Mouse (Mus musculus): ENCODE measurements at regions not wholly inside any gene's neighbourhood (a gene's known extent, or its start where the extent isn't known, plus 50 kb on each side); places are given as distances from the start of the nearest gene placed in this dataset.
A peak's percentile ranks its signal among the peaks of the same experiment; 100 is the strongest.

- no peak for DNase-seq
These were observed 95.8 kb downstream of the Asb7 start for GRCm38 (mm10) chr7:66593619-66594018.

GRCm38 (mm10) chr7:66591594-66592290 lies 97.7 kb downstream of the Asb7 start:
- no peak for DNase-seq

- no peak for DNase-seq
These were observed 102.9 kb downstream of the Asb7 start for GRCm38 (mm10) chr7:66586511-66586910.

DNA sequence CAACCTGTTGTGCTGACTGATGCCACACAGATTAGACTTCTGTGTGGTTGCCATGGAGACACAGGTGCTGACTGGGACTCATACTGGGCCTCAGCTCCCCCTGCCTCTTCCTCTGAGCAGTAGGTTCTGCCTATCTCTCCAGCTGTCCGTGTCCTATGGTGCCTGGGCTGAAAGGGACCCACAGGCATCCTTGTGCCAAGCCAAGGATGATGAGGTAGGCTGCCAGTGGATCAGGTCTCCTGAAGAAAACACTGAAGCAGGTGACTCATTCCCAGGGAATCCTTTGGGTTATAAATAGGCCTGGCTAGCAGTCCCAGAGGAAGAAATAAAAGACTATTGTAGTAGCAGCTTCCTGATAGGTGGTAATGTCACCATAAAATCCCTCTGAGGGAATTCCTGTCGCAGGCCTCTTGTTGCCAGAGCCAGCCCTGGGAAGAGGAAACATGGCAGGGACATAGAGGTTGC lies 108.7 kb downstream of the Asb7 start:
- DNase-seq, result no peak

GRCm38 (mm10) chr7:66576261-66576660 lies 113.1 kb downstream of the Asb7 start:
- DNase-seq, result no peak

GRCm38 (mm10) chr7:66571451-66571850 lies 117.9 kb downstream of the Asb7 start:
- DNase-seq, result no peak

DNA sequence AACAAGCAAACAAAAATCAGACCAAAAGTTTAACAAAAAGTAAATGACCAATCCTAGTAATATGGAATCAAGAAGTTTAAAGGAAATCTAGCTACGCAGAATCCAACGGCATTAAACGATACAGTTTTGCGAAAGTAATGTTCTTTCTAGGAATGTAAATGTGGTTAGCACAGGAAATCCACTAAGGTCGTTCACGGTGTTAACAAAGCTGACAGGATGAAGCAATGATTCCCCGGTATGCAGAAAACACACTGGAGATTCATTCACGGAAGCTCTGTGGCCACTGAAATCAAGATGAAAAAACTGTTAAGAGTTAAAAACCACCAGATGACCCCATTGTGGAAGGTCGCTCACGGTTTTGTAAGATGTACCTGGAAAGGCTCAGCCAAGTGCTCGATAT lies 120.4 kb upstream of the Aldh1a3 start:
- DNase-seq, result no peak

GRCm38 (mm10) chr7:66545184-66545583 lies 117.9 kb upstream of the Aldh1a3 start:
- DNase-seq, result no peak

DNA sequence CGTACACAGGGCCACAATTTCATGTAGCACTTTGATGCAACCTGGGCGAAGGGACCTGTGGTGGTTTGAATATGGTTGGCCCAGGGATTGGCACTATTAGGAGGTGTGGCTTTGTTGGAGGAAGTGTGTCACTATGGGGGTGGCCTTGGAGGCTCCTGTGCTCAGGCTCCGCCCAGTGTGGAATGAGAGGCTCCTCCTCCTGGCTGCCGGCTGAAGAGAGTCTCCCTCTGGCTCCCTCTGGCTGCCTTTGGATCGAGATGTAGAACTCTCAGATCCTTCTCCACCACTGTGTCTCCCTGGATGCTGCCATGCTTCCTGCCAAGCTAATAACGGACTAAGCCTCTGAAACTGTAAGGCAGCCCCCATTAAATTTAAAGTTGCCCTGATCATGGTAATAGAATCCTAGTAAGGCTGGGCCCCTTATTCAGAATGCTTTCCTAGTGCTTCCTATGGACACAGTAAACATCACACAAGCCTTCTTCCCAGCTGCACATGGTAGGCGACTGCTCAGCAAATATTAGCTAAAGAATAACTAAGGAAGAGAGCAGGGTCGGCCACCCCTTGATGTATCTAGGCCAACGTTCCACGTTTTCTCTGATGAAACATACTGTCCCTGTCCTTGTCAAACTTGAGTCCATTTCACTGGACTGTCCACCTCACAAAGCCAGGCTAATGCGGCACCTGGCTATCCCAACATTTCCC lies 117.2 kb upstream of the Aldh1a3 start:
- no peak for DNase-seq

DNA sequence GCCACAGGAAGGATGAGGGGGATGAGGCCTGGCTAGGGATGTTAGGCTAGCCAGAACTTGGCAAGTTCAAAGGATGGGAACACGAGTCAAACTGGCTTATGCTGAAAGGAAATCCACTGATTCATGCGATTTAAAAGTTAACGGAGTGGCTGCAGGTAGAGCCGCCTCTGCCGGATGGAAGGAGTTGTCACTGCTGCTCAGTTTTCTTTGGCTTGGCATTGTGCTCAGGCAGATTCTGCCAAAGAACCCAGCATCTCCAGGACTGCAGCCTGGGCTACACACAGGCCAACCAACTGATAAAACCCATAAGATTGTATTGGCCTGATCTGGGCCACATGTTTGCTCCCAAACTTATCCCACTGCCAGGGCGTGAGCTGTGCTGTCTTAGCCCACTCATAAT lies 105.3 kb upstream of the Aldh1a3 start:
- DNase-seq, result no peak

DNA sequence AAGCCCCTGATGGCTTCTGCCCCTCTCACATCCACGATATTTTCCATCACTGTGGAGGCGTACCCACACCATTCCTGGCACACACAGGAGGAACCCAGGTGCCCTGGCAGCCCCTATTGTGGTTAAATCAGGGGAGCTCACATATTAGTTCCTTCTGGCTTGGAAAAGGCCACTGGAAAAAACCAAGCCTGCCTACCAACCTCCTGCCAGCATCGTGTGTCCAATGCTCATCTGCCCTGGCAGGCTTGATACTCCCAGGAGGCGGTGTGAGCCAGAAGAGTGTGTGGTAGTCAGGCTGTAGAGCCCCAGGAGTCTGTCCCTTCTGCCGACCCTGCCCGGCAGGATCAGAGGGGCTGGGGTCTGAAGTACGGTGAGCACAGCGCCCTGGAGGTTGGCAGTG lies 104.7 kb upstream of the Aldh1a3 start:
- no peak for DNase-seq

DNA sequence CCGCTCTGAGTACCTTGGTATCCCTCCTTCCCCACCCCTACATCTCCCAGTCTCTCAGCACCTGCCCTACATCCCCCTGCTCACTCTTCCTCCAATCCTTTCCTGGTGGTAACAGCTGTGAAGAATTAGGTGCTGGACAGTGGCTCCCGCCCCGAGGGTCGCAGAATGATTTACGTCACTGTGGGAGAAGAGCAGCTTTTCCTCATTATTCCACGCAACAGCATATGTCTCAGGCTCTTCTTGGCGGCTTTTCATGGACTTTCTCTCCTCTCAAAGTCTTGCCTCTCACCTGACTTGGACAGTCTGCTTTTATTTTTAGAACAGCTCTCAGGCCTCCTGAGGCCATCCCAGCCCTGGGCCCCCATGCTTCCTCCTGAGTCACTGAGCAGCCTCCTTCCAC lies 103.8 kb upstream of the Aldh1a3 start:
- DNase-seq, result no peak

DNA sequence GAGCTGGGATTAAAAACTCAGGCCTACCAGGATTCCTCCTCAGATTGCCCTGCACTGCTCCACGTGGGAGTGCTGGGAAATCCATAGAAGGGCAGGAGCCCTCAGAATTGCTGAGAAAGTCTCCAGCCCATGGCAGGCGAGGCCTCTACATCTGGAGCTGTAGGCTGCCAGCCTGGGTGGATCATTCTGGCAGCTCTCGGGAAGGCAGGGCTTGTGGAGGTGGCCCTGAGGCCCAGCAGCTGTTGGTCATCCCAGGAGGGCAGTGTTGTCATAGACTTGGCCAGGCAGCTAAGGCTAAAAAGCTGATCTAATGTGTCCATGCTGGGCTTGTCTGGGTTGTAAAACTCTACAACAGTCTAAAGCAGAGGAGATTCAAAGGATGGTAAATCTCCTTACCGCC lies 101.6 kb upstream of the Aldh1a3 start:
- DNase-seq, result peak; percentile 80

DNA sequence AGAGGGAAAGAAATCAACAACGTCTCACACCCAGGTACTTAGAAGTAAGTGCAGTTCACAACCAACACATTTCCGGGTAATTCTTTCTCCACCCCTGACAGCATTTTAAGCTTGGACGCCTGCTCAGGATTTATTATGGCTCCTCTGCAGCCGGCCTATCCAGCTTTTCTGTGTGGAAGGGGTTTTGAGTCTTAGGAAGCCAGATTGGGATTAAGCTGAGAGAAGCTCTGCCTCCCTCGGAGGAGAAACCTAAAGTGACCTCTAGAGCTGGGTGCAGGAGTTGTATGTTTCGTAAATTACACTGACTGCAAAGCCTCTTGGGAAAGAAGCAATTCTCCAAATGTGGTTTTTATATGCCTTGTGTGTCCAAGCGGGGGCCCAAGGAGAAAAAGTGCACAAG lies 96.6 kb upstream of the Aldh1a3 start:
- DNase-seq, result no peak

GRCm38 (mm10) chr7:66521522-66521921 lies 94.2 kb upstream of the Aldh1a3 start:
- no peak for DNase-seq

- no peak for DNase-seq
These were observed 88.8 kb upstream of the Aldh1a3 start for GRCm38 (mm10) chr7:66516143-66516542.

- no peak for DNase-seq
These were observed 86.1 kb upstream of the Aldh1a3 start for GRCm38 (mm10) chr7:66513411-66513810.

GRCm38 (mm10) chr7:66505734-66506133 lies 78.4 kb upstream of the Aldh1a3 start:
- no peak for DNase-seq

DNA sequence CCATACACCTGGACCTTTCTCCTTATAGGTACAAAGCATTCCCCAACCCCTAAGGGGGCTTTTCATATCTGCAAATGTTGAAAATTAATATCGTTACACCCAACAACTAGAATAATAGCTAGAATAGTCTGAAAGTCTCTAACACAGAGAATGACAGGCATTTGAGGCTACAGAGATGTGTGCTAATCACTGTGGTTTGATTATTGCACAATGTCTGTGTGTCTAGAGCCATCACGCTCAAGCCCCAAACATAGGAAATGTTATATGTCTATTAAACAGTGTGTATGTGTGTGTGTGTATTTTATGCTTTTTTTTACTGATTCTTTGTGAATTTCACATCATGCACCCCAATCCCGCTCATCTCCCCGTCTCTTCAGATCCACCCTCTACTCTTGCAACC lies 77.2 kb upstream of the Aldh1a3 start:
- no peak for DNase-seq

DNA sequence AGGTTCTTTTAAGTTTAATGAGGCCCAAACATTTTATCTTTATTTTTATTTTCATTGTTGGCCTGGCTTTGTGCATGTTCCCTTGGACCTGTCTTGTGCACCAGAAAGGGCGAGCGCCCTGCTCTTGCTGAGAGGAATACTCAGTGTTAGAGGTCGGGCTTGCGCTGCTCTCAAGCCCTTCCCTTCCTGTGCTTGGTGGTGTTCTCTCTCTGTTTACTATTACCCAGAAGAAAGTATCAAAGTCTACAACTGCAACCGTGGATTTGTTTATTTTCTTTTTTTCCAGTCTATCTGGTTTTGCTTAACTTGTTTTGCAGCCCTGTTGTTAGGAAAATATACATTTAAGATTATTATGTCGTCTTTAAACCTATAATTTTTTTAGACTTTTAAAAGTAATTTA lies 74.1 kb upstream of the Aldh1a3 start:
- DNase-seq, result no peak

GRCm38 (mm10) chr7:66497480-66497879 lies 70.2 kb upstream of the Aldh1a3 start:
- no peak for DNase-seq

DNA sequence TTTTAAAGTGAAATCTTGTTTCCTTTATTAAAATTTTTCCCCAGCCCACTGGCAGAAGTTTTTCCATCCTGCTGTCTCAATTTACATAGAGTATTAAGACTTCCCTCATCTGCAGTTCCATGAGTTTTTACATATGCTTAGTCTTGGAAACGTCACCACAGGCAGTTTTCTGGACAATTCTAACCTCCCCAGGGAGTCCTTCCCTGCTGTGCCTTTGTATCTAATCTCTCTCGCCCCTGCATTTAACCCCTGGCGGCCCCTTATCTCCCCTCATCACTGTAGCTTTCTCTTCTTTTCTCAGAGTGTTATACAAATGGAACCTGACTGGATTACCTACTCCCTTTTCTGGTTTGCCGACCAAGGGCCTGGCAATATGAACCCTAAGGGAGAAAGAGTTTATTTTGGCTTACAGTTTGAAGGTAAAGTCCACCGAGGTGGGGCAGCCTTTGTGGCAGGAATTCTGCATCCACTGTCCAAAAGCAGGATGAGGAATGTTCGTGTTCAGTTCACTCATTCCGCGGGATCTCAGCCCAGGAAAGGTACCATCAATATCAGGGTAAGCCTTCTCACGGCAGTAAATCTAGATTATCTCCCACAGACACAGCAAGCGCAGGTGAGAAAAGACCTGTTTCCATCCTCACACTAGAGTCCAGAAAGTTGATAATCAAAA lies 66.0 kb upstream of the Aldh1a3 start:
- DNase-seq, result no peak

- DNase-seq, result no peak
These were observed 65.4 kb upstream of the Aldh1a3 start for GRCm38 (mm10) chr7:66492748-66493147.

GRCm38 (mm10) chr7:66491501-66491900 lies 64.2 kb upstream of the Aldh1a3 start:
- no peak for DNase-seq
